Mouse (Mus musculus) c-Kit-positive CD71-positive TER-119-positive erythroid progenitor cells, embryonic 14.5 days (primary cell): ENCODE results near the gene Nrcam.
"Not testable (repeated sequence)": the region's sequence is repeated elsewhere in the genome, so short reads cannot be mapped to it uniquely, and the experiment has no call there.

Experiments
- DNase-seq: peaks from one replicate; pipeline ENCODE4 v3.0.0-alpha.2; 2013; ENCODE audit warnings: low spot score

Nrcam gene

GRCm38 (mm10) chr12:44328381-44329315 is at the start of gene Nrcam:
Gene Nrcam (plus strand): TSS chr12:44328885.
- DNase-seq = no peak

- DNase-seq = not testable (repeated sequence)
Observed at GRCm38 (mm10) chr12:44280147-44280546, 48.5 kb upstream of the Nrcam start.

GRCm38 (mm10) chr12:44281534-44281933 is 47.2 kb upstream of the Nrcam start:
- no peak for DNase-seq

- DNase-seq = no peak
Observed at GRCm38 (mm10) chr12:44283378-44283777, 45.3 kb upstream of the Nrcam start.

DNA sequence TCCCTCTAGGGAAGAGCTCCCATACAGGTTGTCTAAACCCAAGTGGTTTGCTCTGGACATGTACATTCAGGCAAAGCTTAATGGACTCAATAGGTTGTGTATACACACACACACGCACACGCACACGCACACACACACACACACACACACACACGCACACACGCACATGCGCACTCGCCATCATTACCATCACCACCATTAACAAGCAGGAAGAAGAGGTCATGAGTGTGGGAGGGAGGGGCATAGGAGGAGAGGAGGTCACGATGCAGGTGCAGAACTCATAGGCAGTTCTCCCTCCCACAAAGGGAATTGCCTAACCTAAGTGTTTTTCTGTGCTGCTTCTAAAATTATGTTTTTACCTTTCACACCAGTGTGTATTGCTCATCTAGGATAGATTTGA is 41.7 kb upstream of the Nrcam start:
- no peak for DNase-seq

DNA sequence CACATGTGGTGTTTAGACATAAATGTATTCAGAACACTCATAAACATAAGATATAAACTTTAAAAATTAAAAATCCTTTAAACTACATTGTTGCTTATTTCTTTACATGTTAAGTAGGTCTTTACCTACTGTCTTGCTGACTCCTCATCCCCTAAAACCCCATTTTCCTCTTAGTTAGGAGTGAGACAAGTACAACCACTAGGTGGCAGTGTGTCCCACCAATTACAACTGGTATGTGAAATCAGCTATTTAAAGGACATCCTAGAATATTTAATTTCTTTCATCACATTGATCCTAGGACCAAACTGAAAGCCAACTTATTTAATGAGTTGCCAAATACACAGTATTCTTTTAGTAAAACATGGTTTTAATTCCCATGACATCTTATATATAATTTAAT is 36.4 kb upstream of the Nrcam start:
- peak; percentile 65 for DNase-seq

- DNase-seq = no peak
Observed at GRCm38 (mm10) chr12:44300793-44301192, 27.9 kb upstream of the Nrcam start.

GRCm38 (mm10) chr12:44304012-44304411 is 24.7 kb upstream of the Nrcam start:
- DNase-seq = no peak

DNA sequence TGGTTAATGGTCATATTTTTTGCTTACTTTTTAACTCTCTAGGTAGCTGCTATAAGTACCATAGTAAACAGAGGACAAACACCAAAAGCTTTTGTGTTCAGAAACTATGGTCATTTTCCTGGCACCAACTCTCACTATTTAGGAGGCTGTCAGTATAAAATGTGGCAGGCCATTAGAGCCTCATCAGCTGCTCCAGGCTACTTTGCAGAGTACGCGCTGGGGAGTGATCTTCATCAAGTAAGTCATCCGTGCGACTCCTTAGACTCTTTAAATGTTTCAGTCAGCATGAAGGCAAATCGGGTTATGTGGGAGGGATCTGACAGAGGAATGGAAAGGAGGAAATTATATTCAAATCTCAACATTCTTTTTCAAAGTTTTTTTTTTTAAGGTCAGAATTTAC is 23.8 kb upstream of the Nrcam start:
- DNase-seq = no peak

- no peak for DNase-seq
Observed at GRCm38 (mm10) chr12:44308221-44308620, 20.5 kb upstream of the Nrcam start.

GRCm38 (mm10) chr12:44315212-44315611 is 13.5 kb upstream of the Nrcam start:
- no peak for DNase-seq

DNA sequence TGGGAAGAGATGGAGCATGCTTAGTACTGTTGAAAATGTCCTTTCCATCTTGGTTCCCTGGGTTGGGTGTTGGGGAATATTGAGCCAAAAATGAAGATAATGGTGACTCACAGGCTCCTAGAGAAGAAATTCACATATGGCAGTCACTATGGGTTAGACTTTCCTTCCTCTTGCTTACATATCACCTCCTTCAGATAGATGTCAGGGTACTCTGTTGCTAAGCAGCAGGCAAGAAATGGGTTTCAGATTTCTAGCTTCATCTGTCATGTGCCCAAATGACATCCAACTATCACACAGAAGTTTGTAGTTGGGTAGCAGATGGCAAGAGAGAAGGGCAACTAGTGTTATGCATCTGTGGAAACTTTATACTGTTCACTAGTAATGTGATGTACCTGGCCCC is 3.6 kb upstream of the Nrcam start:
- DNase-seq = no peak

GRCm38 (mm10) chr12:44327452-44327851 is 1.2 kb upstream of the Nrcam start:
- no peak for DNase-seq

- no peak for DNase-seq
Observed at GRCm38 (mm10) chr12:44329316-44330215, 881 bp downstream of the Nrcam start.

- DNase-seq = no peak
Observed at GRCm38 (mm10) chr12:44330216-44330719, 1.6 kb downstream of the Nrcam start.

DNA sequence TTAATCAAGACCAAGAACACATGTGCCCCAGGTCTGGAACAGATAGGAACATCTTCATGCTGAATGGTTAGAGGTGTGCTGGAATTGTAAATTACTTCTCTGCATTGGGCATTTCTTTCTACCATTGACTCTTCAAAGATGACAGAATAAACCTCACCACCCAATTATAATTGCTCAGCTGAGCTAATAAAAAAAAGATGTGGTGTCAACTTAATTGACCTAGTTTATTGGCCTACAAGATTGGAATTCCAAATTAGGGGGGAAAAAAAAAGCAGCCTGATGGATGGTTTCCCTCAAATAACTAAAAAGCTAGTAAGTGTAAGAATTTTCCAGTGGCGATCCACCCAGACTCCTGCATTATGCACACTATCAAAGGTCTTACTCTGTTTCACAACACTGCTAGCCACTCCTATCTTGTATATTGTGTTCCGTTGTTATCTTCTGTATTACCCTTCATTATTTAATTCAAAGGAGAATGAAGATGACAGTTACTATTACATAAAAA is 8.5 kb downstream of the Nrcam start:
- DNase-seq = no peak

DNA sequence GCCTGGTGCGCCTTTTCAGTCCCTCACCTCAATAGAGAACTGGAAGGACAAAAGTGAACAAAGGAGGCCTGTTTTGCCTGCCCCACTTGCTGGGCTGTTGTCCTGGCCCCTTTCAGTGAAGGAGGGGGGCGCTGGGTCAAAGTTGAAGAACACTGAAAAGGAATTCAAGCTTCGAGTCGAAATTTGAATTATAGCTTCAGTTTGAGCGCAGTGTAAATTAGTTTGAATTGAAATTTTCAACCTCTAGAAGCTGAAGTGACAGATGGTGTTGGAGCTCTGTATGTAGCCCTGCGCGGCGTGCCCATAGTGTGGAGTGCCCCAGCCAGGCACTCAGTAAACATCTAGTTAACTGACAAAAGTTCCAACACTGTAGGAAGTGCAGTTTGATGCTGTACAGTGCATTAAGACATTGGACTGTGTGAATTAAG is 9.5 kb downstream of the Nrcam start:
- DNase-seq = no peak

DNA sequence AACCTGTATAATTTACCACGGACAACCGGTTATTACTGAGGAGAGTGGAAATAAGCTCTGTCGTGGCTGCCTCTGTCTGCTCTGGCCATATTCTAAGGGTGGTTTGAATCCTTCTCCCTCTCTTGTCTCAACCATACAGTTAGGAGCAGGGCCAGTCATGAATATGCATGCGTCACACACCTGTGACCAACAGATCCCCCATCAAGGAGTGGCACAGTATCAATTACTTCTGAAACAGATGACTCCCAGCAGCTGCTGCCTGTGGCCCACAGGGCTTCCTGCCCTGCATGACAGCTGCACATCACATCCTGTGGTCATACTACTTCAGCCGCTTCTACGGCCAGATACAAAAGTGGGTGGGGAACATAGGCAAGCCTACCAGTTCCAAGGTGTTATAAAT is 15.4 kb downstream of the Nrcam start:
- no peak for DNase-seq

DNA sequence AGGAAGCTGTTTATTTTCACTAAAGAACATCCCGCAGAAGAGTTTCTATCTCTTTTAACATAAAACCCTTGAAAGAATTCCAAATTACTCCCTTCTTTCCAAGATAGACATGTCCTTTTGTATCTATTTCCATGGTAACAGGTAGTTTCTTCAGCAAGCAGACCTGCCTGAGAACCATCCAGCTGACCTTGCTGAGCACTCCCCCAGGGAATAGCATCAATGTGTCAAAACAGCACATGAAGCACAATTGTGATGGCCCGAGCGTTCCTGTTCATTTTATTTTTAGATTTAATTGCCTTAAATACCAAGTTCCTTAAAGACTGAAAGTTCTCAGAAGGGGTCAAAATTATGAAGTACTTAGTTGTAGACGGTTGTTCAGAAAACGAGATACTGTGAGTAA is 16.6 kb downstream of the Nrcam start:
- no peak for DNase-seq

- DNase-seq = no peak
Observed at GRCm38 (mm10) chr12:44346143-44346542, 17.5 kb downstream of the Nrcam start.

- DNase-seq = no peak
Observed at GRCm38 (mm10) chr12:44355116-44355515, 26.4 kb downstream of the Nrcam start.

GRCm38 (mm10) chr12:44357460-44357859 is 28.8 kb downstream of the Nrcam start:
- no peak for DNase-seq
